Mouse (Mus musculus) ES-E14 (cell line): ENCODE results near the gene Cyp27b1. TPM values are rescaled to one million over a fixed set of nuclear protein-coding genes. Genes with fewer than 3 reads are reported as not detected.
A peak's percentile ranks its signal among the peaks of the same experiment; 100 is the strongest.

Experiments used
- DNase-seq: peaks from one replicate; pipeline ENCODE4 v3.0.0-alpha.2; 2013; ENCODE audit warnings: low read depth, low spot score
- H3K27ac ChIP-seq: 2 replicates; pipeline ENCODE4 v1.5.1; 2012; ENCODE audit warnings: low read depth, mild to moderate bottlenecking, low read length, moderate library complexity, mixed read lengths; ENCODE audit not compliant: poor library complexity, insufficient read depth, severe bottlenecking
- H3K36me3 ChIP-seq: 2 replicates; pipeline ENCODE4 v1.6.1; 2012; ENCODE audit warnings: mild to moderate bottlenecking, low read length, moderate library complexity, mixed read lengths; ENCODE audit not compliant: control insufficient read depth, poor library complexity, insufficient read depth, severe bottlenecking
- H3K4me1 ChIP-seq, 2 experiments: fragments of 150-350 bp in 1 of 2; sonication (generic) in 1 of 2; 2 replicates each; pipeline ENCODE4 v1.6.1; 2012; ENCODE audit warnings: low read length in 2 of 2, mild to moderate bottlenecking in 1 of 2, mixed read lengths in 1 of 2; ENCODE audit not compliant: control insufficient read depth in 2 of 2, insufficient read depth in 2 of 2, poor library complexity in 1 of 2
- H3K4me3 ChIP-seq, 2 experiments: fragments of 150-350 bp in 1 of 2; sonication (generic) in 1 of 2; 2 replicates each; pipeline ENCODE4 v1.5.1; 2012; ENCODE audit warnings: low read length in 2 of 2, low read depth in 1 of 2, mild to moderate bottlenecking in 1 of 2, mixed read lengths in 1 of 2; ENCODE audit not compliant: insufficient read depth in 1 of 2, poor library complexity in 1 of 2, severe bottlenecking in 1 of 2
- H3K9ac ChIP-seq: 2 replicates; pipeline ENCODE4 v1.6.1; 2012; ENCODE audit warnings: low read depth, mild to moderate bottlenecking, low read length, mixed read lengths; ENCODE audit not compliant: poor library complexity, insufficient read depth, severe bottlenecking
- H3K9me3 ChIP-seq: fragments of 150-350 bp; sonication (generic); 2 replicates; pipeline ENCODE4 v1.6.1; 2012; ENCODE audit warnings: low read depth, mild to moderate bottlenecking, low read length; ENCODE audit not compliant: control insufficient read depth, insufficient read depth
- CHD2 ChIP-seq: IDR thresholded peaks from 2 replicates; pipeline ENCODE4 v1.6.1; 2014; ENCODE audit warnings: mild to moderate bottlenecking, low read depth, low read length, inconsistent platforms
- HCFC1 ChIP-seq: IDR thresholded peaks from 2 replicates; pipeline ENCODE4 v1.6.1; 2012; ENCODE audit warnings: low read length, inconsistent platforms, borderline replicate concordance; ENCODE audit not compliant: insufficient read depth
- MAFK ChIP-seq: IDR thresholded peaks from 2 replicates; pipeline ENCODE4 v1.6.1; 2014; ENCODE audit warnings: mild to moderate bottlenecking, low read depth, low read length, inconsistent platforms; ENCODE audit not compliant: insufficient read depth
- ZC3H11A ChIP-seq: IDR thresholded peaks from 2 replicates; pipeline ENCODE4 v1.6.1; 2012; ENCODE audit warnings: low read depth, mild to moderate bottlenecking, inconsistent platforms, low read length, borderline replicate concordance
- ZNF384 ChIP-seq: IDR thresholded peaks from 2 replicates; pipeline ENCODE4 v1.6.1; 2012; ENCODE audit warnings: low read depth, low read length, inconsistent platforms
- in situ Hi-C, 2 experiments: fragments of 600-800 bp; cut with MboI; formaldehyde crosslinking; loops; one replicate each; pipeline ENCODE4 v1.15.1; 2025; ENCODE audit warnings: low sequenced_read_pairs in 2 of 2, inconsistent platforms in 1 of 2; ENCODE audit not compliant: unreplicated experiment in 2 of 2
- total RNA-seq: library from RNA; depleted of rRNA; stranded (reverse); fragments of 300-350 nt; gene quantifications from 2 replicates; pipeline ENCODE4 v1.2.3, GENCODE M21; 2012

Cyp27b1 gene
- total RNA-seq, 1 experiment, result 0.40 TPM

- H3K9me3 ChIP-seq, result no peaks in the 10 kb centered on the region
- H3K36me3 ChIP-seq, result peaks cover 18% of the 10 kb centered on the region
- peak; percentile 81 for DNase-seq
- TF ChIP-seq CHD2, result 0 out of 2 replicates have a peak, but pooled peaks have one; percentile 37
- peak; percentile 52; the same call in 1 of the 2 replicates for TF ChIP-seq ZC3H11A
- peak; percentile 79 for TF ChIP-seq HCFC1
- no peak for TF ChIP-seq MAFK
- TF ChIP-seq ZNF384, result no peak
- H3K27ac ChIP-seq, result peak within 1 kb of the TSS; percentile 54
- in situ Hi-C loops, result no loop called here
- peak within 1 kb of the TSS; percentile 94 for H3K9ac ChIP-seq
- peaks cover 0 to 9% of the 10 kb centered on the region in 2 experiments; a peak in 1 of 4 replicates for H3K4me1 ChIP-seq
- peak within 1 kb of the TSS; percentile 82 to 98 for H3K4me3 ChIP-seq
Measured at GRCm38 (mm10) chr10:127030336-127031296, 17.4 kb upstream of the Cyp27b1 start, which contains the start of gene Tsfm. Gene Tsfm, minus strand, starts transcription at chr10:127030840.

DNA sequence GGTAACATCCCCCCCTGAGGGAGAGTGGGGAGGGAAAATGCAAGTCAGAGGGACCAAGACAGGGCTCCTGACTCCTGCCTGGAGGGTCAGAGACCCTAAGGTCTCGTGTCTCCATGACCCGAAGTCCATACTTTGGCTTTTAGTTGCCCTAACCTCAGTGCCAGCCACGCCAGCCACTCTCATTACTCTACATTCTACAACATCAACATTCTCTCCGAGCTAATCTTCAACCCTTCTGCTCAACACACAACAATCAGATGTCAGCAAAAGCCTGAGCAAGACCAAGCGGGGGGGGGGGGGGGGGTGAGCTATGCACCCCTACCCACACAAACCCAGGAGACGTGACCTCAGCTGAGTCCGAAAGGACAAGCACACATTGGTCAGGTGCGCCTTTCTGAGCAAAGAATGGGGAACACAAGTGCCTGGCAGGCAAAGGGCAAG, 14.7 kb upstream of the Cyp27b1 start:
- Histone ChIP-seq H3K4me1 (peaks cover 3 to 15% of the 10 kb centered on the region in 2 experiments; a peak in 3 of 4 replicates), H3K27ac (no peak overlapping the region), H3K4me3 (no peak overlapping the region; a peak in 1 of 4 replicates), H3K36me3 (peaks cover 7% of the 10 kb centered on the region), H3K9me3 (no peaks in the 10 kb centered on the region), H3K9ac (no peak overlapping the region)
- in situ Hi-C loops, result no loop called here
- TF ChIP-seq MAFK (no peak), ZNF384 (no peak), HCFC1 (no peak), ZC3H11A (no peak), CHD2 (no peak)
- no peak for DNase-seq

DNA sequence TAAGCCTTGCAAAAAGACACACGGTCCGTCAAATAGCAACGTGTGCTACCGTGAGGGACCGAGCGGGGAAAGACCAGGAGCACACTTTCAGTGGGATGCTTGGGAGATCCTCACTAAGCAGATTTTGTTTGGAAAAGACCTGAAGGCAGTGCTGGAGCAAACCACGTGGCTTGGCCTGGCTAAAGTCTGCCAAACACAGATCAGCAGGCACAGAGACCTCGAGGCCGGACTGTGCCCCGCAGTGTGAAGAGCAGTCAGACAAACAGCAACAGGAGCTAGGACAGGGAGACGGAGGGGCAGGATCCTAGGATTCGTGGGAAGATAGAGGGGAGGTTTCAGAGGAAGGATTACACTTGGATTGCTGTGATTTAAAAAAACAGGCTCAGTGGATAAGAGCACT, 11.8 kb upstream of the Cyp27b1 start:
- no peak overlapping the region for H3K4me3 ChIP-seq
- no peaks in the 10 kb centered on the region for H3K9me3 ChIP-seq
- peaks cover 3 to 23% of the 10 kb centered on the region in 2 experiments for H3K4me1 ChIP-seq
- TF ChIP-seq ZC3H11A, result no peak
- TF ChIP-seq ZNF384, result no peak
- no peak for TF ChIP-seq CHD2
- no peak for TF ChIP-seq HCFC1
- TF ChIP-seq MAFK, result no peak
- in situ Hi-C loops, result no loop called here
- H3K9ac ChIP-seq, result no peak overlapping the region
- H3K36me3 ChIP-seq, result no peaks in the 10 kb centered on the region
- no peak overlapping the region for H3K27ac ChIP-seq
- DNase-seq, result no peak

- TF ChIP-seq ZC3H11A (no peak), MAFK (no peak), ZNF384 (no peak), HCFC1 (no peak), CHD2 (no peak)
- no peak overlapping the region for H3K4me3 ChIP-seq
- in situ Hi-C loops, result no loop called here
Measured at GRCm38 (mm10) chr10:127037641-127038040, 10.4 kb upstream of the Cyp27b1 start.

More at GRCm38 (mm10) chr10:127037641-127038040, 10.4 kb upstream of the Cyp27b1 start:
- no peaks in the 10 kb centered on the region for H3K9me3 ChIP-seq
- H3K9ac ChIP-seq, result no peak overlapping the region
- no peak overlapping the region for H3K27ac ChIP-seq
- no peak for DNase-seq
- peaks cover 3 to 23% of the 10 kb centered on the region in 2 experiments for H3K4me1 ChIP-seq
- no peaks in the 10 kb centered on the region for H3K36me3 ChIP-seq
